Mouse (Mus musculus): Measurements from ENCODE around the gene Rev3l. TPM values are rescaled to one million over a fixed set of nuclear protein-coding genes. Genes with fewer than 3 reads are reported as not detected.
"Not testable (repeated sequence)": the region's sequence is repeated elsewhere in the genome, so short reads cannot be mapped to it uniquely, and the experiment has no call there.

The Rev3l gene
- total and polyA plus RNA-seq, 3 experiments, result 6.9 to 71.5 (median 12.4) TPM

- Histone ChIP-seq H3K27ac (ENCODE audit: control insufficient read depth, low read depth, low read length) (no peak overlapping the region), H3K79me2 (ENCODE audit: control insufficient read depth, insufficient read depth, low read length, poor library complexity) (no peaks in the 10 kb centered on the region), H3K9ac (ENCODE audit: control insufficient read depth, low read depth, low read length, poor library complexity, severe bottlenecking) (no peak overlapping the region), H3K27me3 (ENCODE audit: control insufficient read depth in 1 of 2, insufficient read depth in 2 of 2, low read length in 2 of 2) (0 out of 4 replicates have a peak, but pooled peaks cover 0 to 2% of the 10 kb centered on the region in 2 experiments), H3K4me1 (ENCODE audit: control insufficient read depth in 1 of 2, insufficient read depth in 2 of 2, low read length in 2 of 2) (no peaks in the 10 kb centered on the region), H3K4me3 (ENCODE audit: control insufficient read depth in 1 of 2, insufficient read depth in 1 of 2, low read depth in 2 of 2, low read length in 2 of 2) (no peak overlapping the region), H3K9me3 (replicated peaks; ENCODE audit: insufficient read depth, low read length) (no peaks in the 10 kb centered on the region), H3K36me3 (ENCODE audit: control insufficient read depth in 1 of 2, insufficient read depth in 2 of 2, low read length in 2 of 2) (no peaks in the 10 kb centered on the region)
- TF ChIP-seq SIN3A (IDR thresholded peaks at IDR 0.05; ENCODE audit: low read length), result no peak
- TF ChIP-seq CHD1 (IDR thresholded peaks at IDR 0.05; ENCODE audit: low read depth, low read length), result no peak
- no peak for TF ChIP-seq KAT2A (conservative IDR thresholded peaks at IDR 0.05; ENCODE audit: low read depth, low read length)
- no peak for TF ChIP-seq ZC3H11A (IDR thresholded peaks at IDR 0.05; ENCODE audit: low read depth, low read length)
- TF ChIP-seq CTCF (IDR thresholded peaks at IDR 0.05 in 2 of 3, conservative IDR thresholded peaks at IDR 0.05 in 1 of 3; ENCODE audit: control insufficient read depth in 1 of 3, insufficient read depth in 1 of 3, low read depth in 2 of 3, low read length in 3 of 3, poor library complexity in 1 of 3, severe bottlenecking in 1 of 3), result no peak
- TF ChIP-seq USF1 (IDR thresholded peaks at IDR 0.05; ENCODE audit: low read depth, low read length), result no peak
- no peak for TF ChIP-seq JUND (IDR thresholded peaks at IDR 0.05; ENCODE audit: low read depth, low read length)
- TF ChIP-seq MXI1 (IDR thresholded peaks at IDR 0.05; ENCODE audit: low read depth, low read length), result no peak
- TF ChIP-seq TBP (IDR thresholded peaks at IDR 0.05; ENCODE audit: low read depth, low read length), result no peak
- TF ChIP-seq ZMIZ1 (IDR thresholded peaks at IDR 0.05; ENCODE audit: low read depth, low read length), result no peak
- TF ChIP-seq MAFK (IDR thresholded peaks at IDR 0.05; ENCODE audit: borderline replicate concordance, low read depth, low read length), result no peak
- TF ChIP-seq ZKSCAN1 (IDR thresholded peaks at IDR 0.05; ENCODE audit: low read depth, low read length), result no peak
- TF ChIP-seq MAZ (IDR thresholded peaks at IDR 0.05; ENCODE audit: low read depth, low read length), result no peak
- no peak for TF ChIP-seq POLR2AphosphoS5 (IDR thresholded peaks at IDR 0.05; ENCODE audit: borderline replicate concordance, low read depth, low read length)
- TF ChIP-seq GATA1 (IDR thresholded peaks at IDR 0.05; ENCODE audit: low read depth, low read length), result no peak
- no peak for TF ChIP-seq TCF12 (IDR thresholded peaks at IDR 0.05; ENCODE audit: low read depth, low read length)
- no peak for DNase-seq (ENCODE audit: low read depth, low spot score)
Observed at GRCm38 (mm10) chr10:39912616-39913015, 180.7 kb downstream of the Rev3l start.

DNA sequence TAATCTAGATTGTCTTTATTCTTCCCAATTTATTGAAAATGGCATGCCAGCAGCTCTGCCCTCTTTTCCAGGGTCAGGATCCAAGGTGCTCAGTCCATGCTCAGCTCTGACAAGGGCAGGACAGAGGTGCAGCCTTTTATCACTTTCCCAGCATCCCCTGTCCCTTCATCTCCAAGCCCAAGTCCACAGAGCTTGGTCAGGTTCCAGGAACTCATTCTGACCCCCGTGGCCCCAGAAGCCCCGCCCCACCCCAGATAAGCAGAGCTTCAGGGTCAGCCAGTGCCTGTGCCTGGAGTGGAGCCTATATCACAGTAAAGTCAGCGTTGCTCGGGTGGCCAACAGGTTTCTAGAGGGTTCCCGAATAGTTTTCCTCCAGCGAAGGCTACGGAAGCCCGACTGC, 192.6 kb downstream of the Rev3l start:
- H3K27ac ChIP-seq (ENCODE audit: control insufficient read depth, low read depth, low read length); H3K4me1 ChIP-seq (ENCODE audit: control insufficient read depth in 1 of 2, insufficient read depth in 2 of 2, low read length in 2 of 2); H3K36me3 ChIP-seq (ENCODE audit: control insufficient read depth in 1 of 2, insufficient read depth in 2 of 2, low read length in 2 of 2); H3K9me3 ChIP-seq (replicated peaks; ENCODE audit: insufficient read depth, low read length); H3K9ac ChIP-seq (ENCODE audit: control insufficient read depth, low read depth, low read length, poor library complexity, severe bottlenecking); H3K27me3 ChIP-seq (ENCODE audit: control insufficient read depth in 1 of 2, insufficient read depth in 2 of 2, low read length in 2 of 2); H3K4me3 ChIP-seq (ENCODE audit: control insufficient read depth in 1 of 2, insufficient read depth in 1 of 2, low read depth in 2 of 2, low read length in 2 of 2); H3K79me2 ChIP-seq (ENCODE audit: control insufficient read depth, insufficient read depth, low read length, poor library complexity); DNase-seq (ENCODE audit: low read depth, low spot score): not testable (repeated sequence)

Other genes with a start within 250 kb of the Rev3l start
- 0.85 and 1.3 TPM in 2 replicates for gene Traf3ip2, start 119.2 kb upstream of the Rev3l start, total RNA-seq (2012; rRNA removed)
- gene Traf3ip2, start 119.2 kb upstream of the Rev3l start, polyA plus RNA-seq (2012; ENCODE audit: insufficient read depth in 1 of 2, insufficient read length in 2 of 2, low read depth in 1 of 2, low replicate concordance in 2 of 2, missing spikeins in 1 of 2), result 1 to 10 TPM in 1 of 2 experiments, not detected in 1; 3.0 TPM
- gene Mfsd4b4, start 167.1 kb downstream of the Rev3l start, total RNA-seq (2012; rRNA removed), result 0.04 TPM in 1 of 2 replicates, not detected in the other
- gene Mfsd4b4, start 167.1 kb downstream of the Rev3l start, polyA plus RNA-seq (2012; ENCODE audit: insufficient read depth in 1 of 2, insufficient read length in 2 of 2, low read depth in 1 of 2, low replicate concordance in 2 of 2, missing spikeins in 1 of 2), result not detected
- not detected in 2 replicates for gene Mfsd4b2, start 194.8 kb downstream of the Rev3l start, total RNA-seq (2012; rRNA removed)
- gene Mfsd4b2, start 194.8 kb downstream of the Rev3l start, polyA plus RNA-seq (2012; ENCODE audit: insufficient read depth in 1 of 2, insufficient read length in 2 of 2, low read depth in 1 of 2, low replicate concordance in 2 of 2, missing spikeins in 1 of 2), result not detected
- gene Mfsd4b3, start 228.0 kb downstream of the Rev3l start, total RNA-seq (2012; rRNA removed), result not detected in 2 replicates
- gene Mfsd4b3, start 228.0 kb downstream of the Rev3l start, polyA plus RNA-seq (2012; ENCODE audit: insufficient read depth in 1 of 2, insufficient read length in 2 of 2, low read depth in 1 of 2, low replicate concordance in 2 of 2, missing spikeins in 1 of 2), result not detected

All from MEL (cell line).